Mouse (Mus musculus): ENCODE data around the gene Gm26661.

Gene Gm26661

DNA sequence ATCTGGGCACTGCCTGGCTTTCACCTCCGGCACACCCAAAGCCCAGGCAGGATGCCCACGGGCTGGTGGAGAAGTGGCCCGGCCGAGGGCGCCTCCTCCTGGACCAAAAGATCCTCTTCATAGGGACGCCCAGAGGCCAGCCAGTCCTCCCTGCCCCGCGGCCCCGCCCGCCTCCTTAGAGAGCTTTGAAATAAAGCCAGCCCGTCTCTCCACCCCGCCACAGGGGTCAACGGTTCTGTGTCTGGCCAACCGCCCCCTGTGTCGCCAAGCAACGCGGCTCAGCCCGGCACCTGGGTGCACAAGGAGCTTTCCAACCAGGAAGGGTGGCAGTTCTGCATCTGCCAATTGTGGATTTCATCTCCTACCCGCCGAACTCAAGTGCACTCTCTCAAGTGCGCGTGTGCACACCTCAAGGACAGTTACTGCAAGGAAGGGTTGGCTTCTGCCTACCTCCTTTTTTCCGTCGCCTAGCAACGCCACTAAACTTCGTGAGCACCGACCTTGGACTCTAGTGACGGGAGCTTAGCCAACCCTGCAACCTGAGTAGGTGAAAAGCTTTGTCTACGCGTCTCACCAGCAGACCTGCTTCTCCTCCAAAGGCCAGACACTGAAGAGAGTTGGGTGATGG, at the start of gene Gm26661:
TSS of gene Gm26661 (plus strand) at position 56 of the 628 bp plus-strand sequence.
- DNase-seq (ENCODE audit: low spot score in 2 of 2): peak in 1 of 2 experiments; percentile 3

- peak in 1 of 2 experiments; percentile 8 for DNase-seq (ENCODE audit: low spot score in 2 of 2)
Observed at GRCm38 (mm10) chr14:7748944-7749763, 42.2 kb upstream of the Gm26661 start.

GRCm38 (mm10) chr14:7749764-7750089, 41.7 kb upstream of the Gm26661 start:
- no peak for DNase-seq (ENCODE audit: low spot score in 2 of 2)

DNA sequence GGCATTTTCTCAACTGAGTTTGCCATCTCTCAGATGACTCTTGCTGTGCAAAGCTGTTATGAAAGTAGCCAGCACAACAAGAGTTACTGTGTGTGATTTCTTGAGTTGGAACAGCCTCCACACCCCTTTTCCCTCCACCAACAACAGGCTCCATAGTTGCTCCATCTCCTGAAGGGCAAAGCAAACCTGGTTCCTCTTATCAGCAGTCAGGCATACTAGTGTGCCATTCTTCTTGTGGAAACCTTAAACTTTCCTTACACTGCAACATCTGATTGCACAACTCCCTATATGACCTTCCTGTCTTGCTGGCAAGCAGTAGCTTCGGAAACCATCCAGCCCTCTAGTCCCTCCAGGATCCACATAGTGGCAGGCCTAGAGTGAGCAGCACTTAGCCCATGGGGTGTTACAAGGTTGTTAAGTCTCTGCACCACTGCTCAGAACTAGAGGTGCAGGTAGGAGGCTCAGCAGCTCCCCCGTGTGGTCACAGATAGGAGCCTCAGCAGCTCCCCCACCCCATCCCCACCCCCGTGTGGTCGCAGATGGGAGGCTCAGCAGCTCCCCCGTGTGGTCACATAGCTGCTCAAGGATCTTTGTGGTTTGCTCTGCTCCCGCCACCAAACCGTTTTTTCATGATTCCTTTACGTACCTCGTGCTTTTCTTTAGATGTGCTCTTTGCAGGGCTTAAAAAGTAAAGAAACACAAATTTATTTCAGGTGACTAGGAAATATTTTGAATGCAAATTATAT, 25.6 kb upstream of the Gm26661 start:
- peak; percentile 54 to 63 for DNase-seq (ENCODE audit: low spot score in 2 of 2)

- peak; percentile 13 to 36 for DNase-seq (ENCODE audit: low spot score in 2 of 2)
Observed at GRCm38 (mm10) chr14:7773714-7774389, 17.5 kb upstream of the Gm26661 start.

- DNase-seq (ENCODE audit: low spot score in 2 of 2): no peak
Observed at GRCm38 (mm10) chr14:7786073-7786472, 5.3 kb upstream of the Gm26661 start.

DNA sequence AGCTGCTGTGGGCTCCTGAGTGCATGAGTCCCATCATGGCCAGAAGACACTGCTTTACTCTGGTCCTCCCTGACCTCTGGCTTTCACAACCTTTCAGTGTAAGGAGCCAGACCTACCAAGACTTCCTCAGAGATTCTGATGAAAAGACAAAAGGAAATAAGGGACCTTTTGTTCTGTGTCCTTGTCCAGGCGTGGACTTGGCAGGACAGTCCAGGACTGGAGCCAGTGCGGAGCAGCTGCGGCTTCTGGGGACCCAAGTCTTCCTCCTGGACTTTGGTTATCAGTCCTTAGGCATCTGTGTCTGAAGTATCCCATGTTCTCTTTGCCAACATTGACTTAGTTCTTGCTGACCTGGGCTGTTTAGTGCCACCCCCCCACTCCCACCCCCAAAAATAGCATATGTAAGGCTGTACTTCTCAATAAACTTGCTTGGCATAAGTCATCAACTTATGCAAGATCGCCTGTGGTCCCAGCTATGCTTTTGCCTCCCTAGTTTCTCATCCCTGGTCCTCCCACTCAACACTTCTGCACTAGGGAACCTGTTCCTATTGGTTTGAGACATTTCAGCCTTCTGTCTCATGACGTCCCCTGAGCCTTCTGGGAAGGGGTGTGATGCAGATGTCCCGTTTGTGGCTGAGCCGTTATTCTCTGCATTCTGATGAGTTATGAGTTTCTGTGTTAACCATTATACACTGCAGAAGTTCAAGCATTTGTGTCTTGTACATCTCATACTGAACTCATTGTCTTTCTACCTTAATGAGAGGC, 1.9 kb upstream of the Gm26661 start:
- DNase-seq (ENCODE audit: low spot score in 2 of 2): no peak

DNA sequence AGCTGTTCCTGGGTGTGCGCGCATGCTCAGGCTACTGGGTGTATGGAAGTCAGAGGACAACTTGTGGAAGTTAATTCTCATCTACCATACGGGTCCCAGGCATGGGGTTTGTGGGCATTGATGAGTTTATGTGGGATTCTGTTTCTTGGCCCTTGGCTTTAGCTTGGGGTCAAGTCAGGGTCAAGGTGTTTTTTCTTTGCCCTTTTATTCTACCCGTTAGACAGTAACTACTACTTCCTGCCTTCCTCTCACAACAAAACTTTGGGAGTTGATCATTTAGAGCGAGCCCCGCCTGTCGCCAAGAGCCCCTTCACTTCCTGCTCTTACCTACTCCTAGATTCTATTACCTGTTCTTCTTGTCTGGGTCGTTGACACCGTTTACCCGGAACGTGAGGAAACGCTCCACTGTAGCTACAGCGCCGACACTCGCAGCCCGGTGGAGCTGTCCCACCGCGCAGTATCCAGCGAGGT, 291 bp upstream of the Gm26661 start:
- no peak for DNase-seq (ENCODE audit: low spot score in 2 of 2)

- no peak for DNase-seq (ENCODE audit: low spot score in 2 of 2)
Observed at GRCm38 (mm10) chr14:7795961-7796360, 4.6 kb downstream of the Gm26661 start.

GRCm38 (mm10) chr14:7800611-7801010, 9.2 kb downstream of the Gm26661 start:
- DNase-seq (ENCODE audit: low spot score in 2 of 2): no peak

- DNase-seq (ENCODE audit: low spot score in 2 of 2): peak in 1 of 2 experiments; percentile 12
Observed at GRCm38 (mm10) chr14:7801831-7802230, 10.4 kb downstream of the Gm26661 start.

DNA sequence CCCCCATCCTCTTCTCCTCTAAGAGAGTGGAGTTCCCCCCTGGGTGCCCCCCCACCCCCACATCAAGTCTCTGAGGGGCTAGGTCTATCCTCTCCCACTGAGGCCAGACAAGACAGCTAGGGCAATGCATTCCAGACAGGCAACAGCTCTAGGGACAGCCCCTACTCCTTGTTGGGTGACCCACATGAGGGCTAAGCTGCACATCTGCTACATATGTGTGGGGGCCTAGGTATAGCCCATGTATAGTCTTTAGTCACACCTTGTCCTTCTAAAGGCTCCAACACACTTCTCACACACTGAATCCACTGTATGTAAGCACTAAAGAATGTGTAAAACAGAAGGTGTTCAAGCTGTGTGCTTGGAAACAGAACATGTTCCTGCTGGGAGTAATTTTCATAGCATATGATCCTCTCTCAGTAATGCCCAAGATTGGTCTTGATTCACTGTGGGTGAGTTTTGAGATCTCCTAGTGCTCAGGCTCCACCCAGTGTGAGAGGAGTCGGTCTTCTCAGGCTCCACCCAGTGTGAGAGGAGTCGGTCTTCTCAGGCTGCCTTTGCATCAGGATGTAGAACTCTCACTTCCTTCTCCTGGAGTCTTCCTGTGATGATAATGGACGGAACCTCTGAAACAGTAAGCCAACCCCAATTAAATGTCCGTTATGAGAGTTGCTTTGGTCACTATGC, 12.6 kb downstream of the Gm26661 start:
- DNase-seq (ENCODE audit: low spot score in 2 of 2): no peak

- no peak for DNase-seq (ENCODE audit: low spot score in 2 of 2)
Observed at GRCm38 (mm10) chr14:7804558-7804905, 13.1 kb downstream of the Gm26661 start.

GRCm38 (mm10) chr14:7807711-7808110, 16.3 kb downstream of the Gm26661 start:
- DNase-seq (ENCODE audit: low spot score in 2 of 2): no peak

- DNase-seq (ENCODE audit: low spot score in 2 of 2): no peak
Observed at GRCm38 (mm10) chr14:7808501-7808981, 17.2 kb downstream of the Gm26661 start.

- DNase-seq (ENCODE audit: low spot score in 2 of 2): no peak
Observed at GRCm38 (mm10) chr14:7809043-7809955, 17.9 kb downstream of the Gm26661 start.

DNA sequence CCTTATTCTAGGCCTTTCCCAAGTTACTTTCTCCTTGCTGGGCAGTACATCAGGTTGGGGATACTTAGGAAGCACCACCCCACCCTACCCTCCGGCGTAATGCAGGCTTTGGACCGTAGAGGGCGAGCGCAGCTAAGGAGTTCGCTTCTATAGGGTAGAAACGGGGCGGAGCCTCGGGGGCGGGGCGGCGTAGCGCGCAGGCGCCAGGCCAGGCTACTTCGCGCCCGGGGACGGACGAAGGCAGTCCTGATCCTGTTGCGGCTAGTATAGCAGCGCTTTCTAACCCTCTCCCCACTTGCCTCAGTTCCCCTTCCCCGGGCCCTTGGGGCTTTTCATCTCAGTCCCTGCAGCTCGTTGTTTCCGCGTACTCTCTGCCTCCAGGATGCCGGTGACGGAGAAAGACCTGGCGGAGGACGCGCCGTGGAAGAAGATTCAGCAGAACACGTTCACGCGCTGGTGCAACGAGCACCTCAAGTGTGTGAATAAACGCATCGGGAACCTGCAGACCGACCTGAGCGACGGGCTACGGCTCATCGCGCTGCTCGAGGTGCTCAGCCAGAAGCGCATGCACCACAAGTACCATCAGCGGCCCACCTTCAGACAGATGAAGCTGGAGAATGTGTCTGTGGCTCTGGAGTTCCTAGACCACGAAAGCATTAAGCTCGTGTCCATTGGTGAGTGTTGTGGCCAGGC, 26.5 kb downstream of the Gm26661 start, which contains the start of gene Flnb:
TSS of gene Flnb (plus strand) at position 188 of the 693 bp plus-strand sequence.
- peak; percentile 87 to 90 for DNase-seq (ENCODE audit: low spot score in 2 of 2)

DNA sequence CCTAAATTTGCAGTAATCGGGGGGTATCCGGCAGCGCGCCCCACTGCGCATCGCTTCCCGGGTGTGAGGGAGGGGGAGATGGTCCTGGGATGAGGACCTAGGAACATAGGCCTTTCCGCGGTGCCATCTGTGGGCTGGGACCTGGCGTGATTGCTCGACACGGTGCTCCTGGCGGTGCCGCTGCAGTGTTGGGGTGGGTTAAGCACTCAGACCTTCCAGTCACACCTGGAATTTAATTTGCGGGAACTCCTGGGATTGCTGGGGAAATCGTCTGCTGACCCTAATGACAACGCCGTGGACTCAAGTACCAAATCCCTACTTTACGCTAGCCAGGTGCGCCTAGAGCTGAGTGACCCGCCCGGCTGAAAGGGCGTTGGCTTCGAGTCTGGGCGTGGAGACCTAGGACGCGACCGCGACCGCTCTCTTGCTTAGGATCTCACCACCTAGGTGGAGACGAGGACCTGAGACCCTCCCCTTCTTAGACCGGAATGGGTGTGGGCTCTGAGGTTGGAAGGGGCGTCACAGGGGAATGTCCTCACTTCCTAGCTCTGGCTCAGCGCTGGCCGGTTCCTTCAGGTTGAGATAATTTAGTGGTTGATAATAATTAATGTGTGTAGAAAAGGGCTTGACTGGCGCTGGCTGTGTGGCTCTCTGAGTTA, 27.2 kb downstream of the Gm26661 start:
- no peak for DNase-seq (ENCODE audit: low spot score in 2 of 2)
